Mouse (Mus musculus) ES-E14 (cell line): Measurements from ENCODE around the gene Nelfb.

Source experiments
- MAFK ChIP-seq: IDR thresholded peaks from 2 replicates; pipeline ENCODE4 v1.6.1; 2014; ENCODE audit warnings: mild to moderate bottlenecking, low read depth, low read length, inconsistent platforms; ENCODE audit not compliant: insufficient read depth
- ZNF384 ChIP-seq: IDR thresholded peaks from 2 replicates; pipeline ENCODE4 v1.6.1; 2012; ENCODE audit warnings: low read depth, low read length, inconsistent platforms

GRCm38 (mm10) chr2:25186575-25186930 is 24.7 kb downstream of the Nelfb start:
- TF ChIP-seq ZNF384 (no peak), MAFK (no peak)
